Mouse (Mus musculus) c-Kit-positive CD71-positive TER-119-negative erythroid progenitor cells, embryonic 14.5 days (primary cell): ENCODE measurements at regions not wholly inside any gene's neighbourhood (a gene's known extent, or its start where the extent isn't known, plus 50 kb on each side); places are given as distances from the start of the nearest gene placed in this dataset.
A peak's percentile ranks its signal among the peaks of the same experiment; 100 is the strongest.

Source experiments
- DNase-seq: peaks from one replicate; pipeline ENCODE4 v3.0.0-alpha.2; 2013; ENCODE audit warnings: low read depth

- no peak for DNase-seq
Measured at GRCm38 (mm10) chr11:89932231-89932865, 70.3 kb downstream of the Pctp start.

GRCm38 (mm10) chr11:89929115-89929988 is 73.3 kb downstream of the Pctp start:
- peak; percentile 5 for DNase-seq

GRCm38 (mm10) chr11:89927483-89928156 is 75.1 kb downstream of the Pctp start:
- no peak for DNase-seq

GRCm38 (mm10) chr11:89922551-89922950 is 80.1 kb downstream of the Pctp start:
- no peak for DNase-seq

- DNase-seq: no peak
Measured at GRCm38 (mm10) chr11:89921146-89921545, 81.5 kb downstream of the Pctp start.

GRCm38 (mm10) chr11:89915795-89916194 is 86.9 kb downstream of the Pctp start:
- DNase-seq: no peak

- DNase-seq: no peak
Measured at GRCm38 (mm10) chr11:89914577-89914976, 88.1 kb downstream of the Pctp start.

GRCm38 (mm10) chr11:89901241-89901740 is 101.4 kb downstream of the Pctp start:
- no peak for DNase-seq

- no peak for DNase-seq
Measured at GRCm38 (mm10) chr11:89898516-89898915, 104.2 kb downstream of the Pctp start.

- no peak for DNase-seq
Measured at GRCm38 (mm10) chr11:89896854-89897253, 105.8 kb downstream of the Pctp start.

- DNase-seq: no peak
Measured at GRCm38 (mm10) chr11:89871587-89871986, 94.1 kb upstream of the Ankfn1 start.

- no peak for DNase-seq
Measured at GRCm38 (mm10) chr11:89867575-89867974, 90.1 kb upstream of the Ankfn1 start.

- DNase-seq: no peak
Measured at GRCm38 (mm10) chr11:89856184-89856769, 78.8 kb upstream of the Ankfn1 start.

- no peak for DNase-seq
Measured at GRCm38 (mm10) chr11:89841853-89842252, 64.4 kb upstream of the Ankfn1 start.

- no peak for DNase-seq
Measured at GRCm38 (mm10) chr11:89839671-89840327, 62.3 kb upstream of the Ankfn1 start.

GRCm38 (mm10) chr11:89837995-89838394 is 60.5 kb upstream of the Ankfn1 start:
- no peak for DNase-seq

- no peak for DNase-seq
Measured at GRCm38 (mm10) chr11:89836897-89837296, 59.4 kb upstream of the Ankfn1 start.

- no peak for DNase-seq
Measured at GRCm38 (mm10) chr11:89834068-89834467, 56.6 kb upstream of the Ankfn1 start.

GRCm38 (mm10) chr11:89831577-89832110 is 54.2 kb upstream of the Ankfn1 start:
- no peak for DNase-seq
